In genomic region chr17:57099629-57100325, GRCm38 (mm10) we compare ENCODE assay signal across 11 mouse cellular contexts. TPM values are rescaled to one million over a fixed set of nuclear protein-coding genes. Genes with fewer than 3 reads are reported as not detected.
DNase-seq lines count a peak whose midpoint lies in the region; ATAC-seq and TF ChIP-seq lines count a peak whose summit lies in the region.
"Had no signal": no experiment of that assay in that cellular context is flagged by ENCODE, and none has a peak within 500 bp of the region (broad histone marks: within the 10 kb centered on the region; RNA-seq: fewer than 3 reads in every experiment).

No protein-coding gene starts in this region.

- no peak for TF ChIP-seq EP300 in ES-Bruce4 (IDR thresholded peaks at IDR 0.05; ENCODE audit: insufficient read depth, low read depth, low read length)

- no peak overlapping the region for H3K27ac ChIP-seq in kidney, embryonic 15.5 days
- H3K27ac ChIP-seq in ES-Bruce4 (ENCODE audit: insufficient read depth, low read length): peak overlapping the region; percentile 22; the same call in 1 of the 2 replicates
- H3K27ac ChIP-seq in liver, embryonic 13.5 days: no peak overlapping the region
- H3K27ac ChIP-seq: forebrain, embryonic 13.5 days had no signal

- 16% methylated on average over 10 of the region's 10 CpGs for WGBS in kidney, embryonic 15.5 days
- WGBS in liver, embryonic 13.5 days (ENCODE audit: insufficient replicate concordance): 5% methylated on average over 10 of the region's 10 CpGs
- WGBS in lung, adult 2 months: 15% methylated on average over 10 of the region's 10 CpGs

- no peak overlapping the region for H3K4me3 ChIP-seq in kidney, embryonic 15.5 days (replicated peaks)
- H3K4me3 ChIP-seq in ES-Bruce4 (ENCODE audit: low read depth, low read length): peak overlapping the region; percentile 26; the same call in 1 of the 2 replicates
- H3K4me3 ChIP-seq in liver, embryonic 13.5 days (replicated peaks): no peak overlapping the region; the same call in 1 of the 2 replicates
- no peak overlapping the region for H3K4me3 ChIP-seq in lung, adult 2 months (replicated peaks; ENCODE audit: extremely low read depth, low read depth, low read length)
- H3K4me3 ChIP-seq: forebrain, embryonic 13.5 days had no signal

- peaks cover 27% of the 10 kb centered on the region for H3K4me1 ChIP-seq in kidney, embryonic 15.5 days
- H3K4me1 ChIP-seq in ES-Bruce4 (ENCODE audit: control insufficient read depth, insufficient read depth, low read length): peaks cover 3% of the 10 kb centered on the region
- peaks cover 24% of the 10 kb centered on the region for H3K4me1 ChIP-seq in liver, embryonic 13.5 days (replicated peaks)
- no peaks in the 10 kb centered on the region for H3K4me1 ChIP-seq in lung, adult 2 months (ENCODE audit: control insufficient read depth, insufficient read depth, low read length)

- TF ChIP-seq POLR2A in ES-Bruce4 (IDR thresholded peaks at IDR 0.05; ENCODE audit: insufficient read depth, low read length): no peak
- TF ChIP-seq POLR2A in lung, adult 2 months (IDR thresholded peaks at IDR 0.05; ENCODE audit: borderline replicate concordance, extremely low read depth, low read depth, low read length): no peak

- no peaks in the 10 kb centered on the region for H3K9me3 ChIP-seq in kidney, embryonic 15.5 days (replicated peaks)
- no peaks in the 10 kb centered on the region for H3K9me3 ChIP-seq in ES-Bruce4 (replicated peaks; ENCODE audit: control insufficient read depth, insufficient read depth, low read length, poor library complexity, severe bottlenecking)
- no peaks in the 10 kb centered on the region for H3K9me3 ChIP-seq in liver, embryonic 13.5 days (replicated peaks)
- H3K9me3 ChIP-seq: forebrain, embryonic 13.5 days had no signal

- no peak for ATAC-seq in kidney, embryonic 15.5 days (replicated peaks; ENCODE audit: low FRiP score)
- ATAC-seq in liver, embryonic 13.5 days (ENCODE audit: low read depth): peak; percentile 68
- ATAC-seq: forebrain, embryonic 13.5 days had no signal

- no peak overlapping the region for H3K9ac ChIP-seq in kidney, embryonic 15.5 days
- no peak overlapping the region for H3K9ac ChIP-seq in ES-Bruce4 (ENCODE audit: low read depth, poor library complexity, severe bottlenecking)
- H3K9ac ChIP-seq in liver, embryonic 13.5 days: no peak overlapping the region
- H3K9ac ChIP-seq: forebrain, embryonic 13.5 days had no signal

- no peak for DNase-seq in kidney, adult 11 months
- DNase-seq in ZHBTc4 (ENCODE audit: low read depth, low spot score): peak; percentile 84
- peak; percentile 65 for DNase-seq in liver, embryonic 13.5 days
- no peak for DNase-seq in urinary bladder, postnatal 4 days (ENCODE audit: low spot score in 2 of 2)
- no peak for DNase-seq in lung, adult 2 months
- DNase-seq: heart, postnatal 14 days; layer of hippocampus, postnatal 36 days had no signal

- no peaks in the 10 kb centered on the region for H3K36me3 ChIP-seq in kidney, embryonic 15.5 days
- no peaks in the 10 kb centered on the region for H3K36me3 ChIP-seq in ES-Bruce4 (ENCODE audit: control insufficient read depth, insufficient read depth, low read length, poor library complexity, severe bottlenecking)
- H3K36me3 ChIP-seq in liver, embryonic 13.5 days: no peaks in the 10 kb centered on the region

- peak; percentile 7 for TF ChIP-seq CTCF in ES-Bruce4 (IDR thresholded peaks at IDR 0.05; ENCODE audit: low read depth, low read length)
- no peak for TF ChIP-seq CTCF in lung, adult 2 months (IDR thresholded peaks at IDR 0.05; ENCODE audit: insufficient read depth, low read length)

- no peaks in the 10 kb centered on the region for H3K27me3 ChIP-seq in kidney, embryonic 15.5 days
- no peaks in the 10 kb centered on the region for H3K27me3 ChIP-seq in ES-Bruce4 (ENCODE audit: control insufficient read depth, insufficient read depth, low read length, poor library complexity, severe bottlenecking)
- H3K27me3 ChIP-seq in liver, embryonic 13.5 days: peaks cover 12% of the 10 kb centered on the region

- H3K4me2 ChIP-seq in kidney, embryonic 15.5 days: 0 out of 2 replicates have a peak overlapping the region, but pooled peaks have one; percentile 17
- peak overlapping the region; percentile 37 for H3K4me2 ChIP-seq in liver, embryonic 13.5 days
- H3K4me2 ChIP-seq: forebrain, embryonic 13.5 days had no signal

RNA-seq across cellular contexts. Expression of gene Tnfsf9, which starts 5.3 kb away (rescaled TPM):
- polyA plus RNA-seq in kidney, embryonic 15.5 days (2015; fragmentation: Nextera tagmentation; extraction: Ambion mirVana): 10.2 and 10.4 TPM in 2 replicates
- polyA plus RNA-seq in ES-Bruce4 (2011; ENCODE audit: insufficient read depth, insufficient read length, low read depth, missing spikeins): 8.1 and 9.1 TPM in 2 replicates
- polyA plus RNA-seq in liver, embryonic 13.5 days (2015; fragmentation: Nextera tagmentation; extraction: Ambion mirVana): 1.0 and 1.1 TPM in 2 replicates
- polyA plus RNA-seq in lung, adult 2 months (2012; rRNA removed): 5.3 and 7.9 TPM in 2 replicates

RNA-seq across cellular contexts. Expression of gene Tubb4a, which starts 12.2 kb away (rescaled TPM):
- 23.6 and 29.4 TPM in 2 replicates for polyA plus RNA-seq in kidney, embryonic 15.5 days (2015; fragmentation: Nextera tagmentation; extraction: Ambion mirVana)
- 5.8 and 12.6 TPM in 2 replicates for polyA plus RNA-seq in ES-Bruce4 (2011; ENCODE audit: insufficient read depth, insufficient read length, low read depth, missing spikeins)
- 0.55 and 0.87 TPM in 2 replicates for polyA plus RNA-seq in liver, embryonic 13.5 days (2015; fragmentation: Nextera tagmentation; extraction: Ambion mirVana)
- polyA plus RNA-seq in lung, adult 2 months (2012; rRNA removed): 34.2 and 37.7 TPM in 2 replicates

RNA-seq across cellular contexts. Expression of gene Dennd1c, which starts 21.5 kb away (rescaled TPM):
- polyA plus RNA-seq in kidney, embryonic 15.5 days (2015; fragmentation: Nextera tagmentation; extraction: Ambion mirVana): 4.7 and 6.0 TPM in 2 replicates
- 6.6 and 8.9 TPM in 2 replicates for polyA plus RNA-seq in ES-Bruce4 (2011; ENCODE audit: insufficient read depth, insufficient read length, low read depth, missing spikeins)
- polyA plus RNA-seq in liver, embryonic 13.5 days (2015; fragmentation: Nextera tagmentation; extraction: Ambion mirVana): 0.97 and 1.6 TPM in 2 replicates
- 12.1 and 18.1 TPM in 2 replicates for polyA plus RNA-seq in lung, adult 2 months (2012; rRNA removed)

RNA-seq across cellular contexts. Expression of gene Slc25a23, which starts 40.1 kb away (rescaled TPM):
- polyA plus RNA-seq in kidney, embryonic 15.5 days (2015; fragmentation: Nextera tagmentation; extraction: Ambion mirVana): 11.4 and 12.9 TPM in 2 replicates
- 24.2 and 24.5 TPM in 2 replicates for polyA plus RNA-seq in ES-Bruce4 (2011; ENCODE audit: insufficient read depth, insufficient read length, low read depth, missing spikeins)
- polyA plus RNA-seq in liver, embryonic 13.5 days (2015; fragmentation: Nextera tagmentation; extraction: Ambion mirVana): 2.4 and 2.9 TPM in 2 replicates
- 44.0 and 51.8 TPM in 2 replicates for polyA plus RNA-seq in lung, adult 2 months (2012; rRNA removed)

RNA-seq across cellular contexts. Expression of gene Crb3, which starts 40.9 kb away (rescaled TPM):
- polyA plus RNA-seq in kidney, embryonic 15.5 days (2015; fragmentation: Nextera tagmentation; extraction: Ambion mirVana): 49.9 and 52.7 TPM in 2 replicates
- 53.5 and 57.7 TPM in 2 replicates for polyA plus RNA-seq in ES-Bruce4 (2011; ENCODE audit: insufficient read depth, insufficient read length, low read depth, missing spikeins)
- 2.9 and 3.1 TPM in 2 replicates for polyA plus RNA-seq in liver, embryonic 13.5 days (2015; fragmentation: Nextera tagmentation; extraction: Ambion mirVana)
- polyA plus RNA-seq in lung, adult 2 months (2012; rRNA removed): 75.5 and 89.4 TPM in 2 replicates
- polyA plus RNA-seq: macrophage had no signal

Comparison
In these comparisons a context has a peak if more than half of its experiments do, and no peak if none do; other contexts are left out.
1. DNase-seq: peak in ZHBTc4 (single experiment) and liver, embryonic 13.5 days (single experiment); none in kidney, adult 11 months (single experiment), urinary bladder, postnatal 4 days (0 of 2) and lung, adult 2 months (single experiment).